Mouse (Mus musculus) adrenal gland, adult (tissue): Measurements from ENCODE around the gene Slc5a3.

Experiments used
- DNase-seq, 2 experiments: peaks; one replicate each; pipeline ENCODE4 v3.0.0; 2022 to 2023; ENCODE audit warnings: low spot score in 1 of 2; ENCODE audit not compliant: inconsistent age in 2 of 2

Gene Slc5a3

GRCm38 (mm10) chr16:92057852-92058643 is at the start of gene Slc5a3, which contains the start of the genes Mrps6 and Gm49711:
TSS of gene Slc5a3 (plus strand) at chr16:92058322.
TSS of gene Mrps6 (plus strand) at chr16:92058270.
TSS of gene Gm49711 (plus strand) at chr16:92058316.
- DNase-seq, result peak; percentile 90 to 99

GRCm38 (mm10) chr16:92009586-92009985 is 48.5 kb upstream of the Slc5a3 start:
- DNase-seq, result no peak

DNA sequence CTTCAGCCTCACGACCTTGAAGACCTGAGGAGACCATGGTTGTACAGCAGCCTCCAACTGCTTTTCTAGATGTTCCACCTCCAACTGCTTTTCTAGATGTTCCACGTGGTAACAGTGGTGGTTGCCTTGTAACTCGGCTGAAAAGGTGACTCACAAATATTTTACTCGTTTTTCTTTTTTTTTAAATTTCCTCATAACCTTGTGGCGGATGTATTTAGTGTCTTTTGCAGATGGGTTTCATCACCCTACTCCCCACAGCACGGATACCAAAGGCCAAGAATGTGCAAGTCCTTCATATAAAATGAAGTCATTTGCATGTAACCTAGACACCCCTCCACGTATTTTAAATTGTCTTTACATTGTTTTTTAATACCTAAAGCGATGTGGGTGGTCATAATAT is 41.3 kb upstream of the Slc5a3 start:
- peak in 1 of 2 experiments; percentile 43 for DNase-seq

DNA sequence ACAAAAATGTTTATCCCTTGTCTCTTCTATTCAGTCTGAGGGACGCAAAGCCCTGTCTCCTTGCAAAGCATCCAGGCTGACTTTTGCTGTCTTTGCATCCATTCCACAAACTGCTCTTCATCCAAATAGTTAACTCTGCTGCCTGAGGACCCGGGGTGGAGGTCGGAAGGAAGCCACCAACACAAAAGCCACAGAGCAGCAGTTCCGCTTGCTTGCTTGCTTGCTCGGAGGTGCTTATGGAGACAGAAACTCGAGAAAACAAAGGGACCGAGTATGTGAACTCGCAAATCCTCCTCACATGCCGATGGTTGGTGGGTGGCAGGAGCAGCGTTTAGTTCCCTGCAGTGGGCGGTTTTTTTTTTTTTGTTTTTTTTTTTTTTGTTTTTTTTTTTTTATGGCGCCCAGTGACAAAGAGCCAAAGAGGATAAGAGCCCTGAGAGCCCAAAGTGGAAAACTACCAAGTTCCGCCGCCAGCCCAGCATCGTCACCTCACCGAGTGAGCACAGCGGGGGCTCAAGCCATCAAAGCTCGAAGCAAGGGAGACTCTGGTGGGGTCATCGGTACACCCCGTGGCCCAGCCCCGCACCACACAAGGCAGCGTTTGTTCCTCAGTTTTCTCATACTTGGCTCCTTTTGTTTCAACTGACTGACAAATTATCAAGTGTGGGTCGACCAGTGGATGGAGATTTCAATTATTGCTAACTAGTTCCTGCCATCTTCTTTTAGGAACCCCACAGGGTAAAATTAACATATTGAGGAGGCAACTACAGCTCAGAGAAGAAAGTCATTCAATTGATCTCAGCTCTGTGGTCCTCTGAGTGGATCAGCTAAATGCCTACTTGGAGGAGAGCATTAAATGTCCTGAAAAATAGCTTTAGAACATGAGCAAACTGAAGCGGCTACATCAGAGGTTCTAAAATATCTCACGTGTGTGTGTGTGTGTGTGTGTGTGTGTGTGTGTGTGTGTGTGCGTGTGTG is 38.7 kb upstream of the Slc5a3 start:
- peak; percentile 57 to 81 for DNase-seq

DNA sequence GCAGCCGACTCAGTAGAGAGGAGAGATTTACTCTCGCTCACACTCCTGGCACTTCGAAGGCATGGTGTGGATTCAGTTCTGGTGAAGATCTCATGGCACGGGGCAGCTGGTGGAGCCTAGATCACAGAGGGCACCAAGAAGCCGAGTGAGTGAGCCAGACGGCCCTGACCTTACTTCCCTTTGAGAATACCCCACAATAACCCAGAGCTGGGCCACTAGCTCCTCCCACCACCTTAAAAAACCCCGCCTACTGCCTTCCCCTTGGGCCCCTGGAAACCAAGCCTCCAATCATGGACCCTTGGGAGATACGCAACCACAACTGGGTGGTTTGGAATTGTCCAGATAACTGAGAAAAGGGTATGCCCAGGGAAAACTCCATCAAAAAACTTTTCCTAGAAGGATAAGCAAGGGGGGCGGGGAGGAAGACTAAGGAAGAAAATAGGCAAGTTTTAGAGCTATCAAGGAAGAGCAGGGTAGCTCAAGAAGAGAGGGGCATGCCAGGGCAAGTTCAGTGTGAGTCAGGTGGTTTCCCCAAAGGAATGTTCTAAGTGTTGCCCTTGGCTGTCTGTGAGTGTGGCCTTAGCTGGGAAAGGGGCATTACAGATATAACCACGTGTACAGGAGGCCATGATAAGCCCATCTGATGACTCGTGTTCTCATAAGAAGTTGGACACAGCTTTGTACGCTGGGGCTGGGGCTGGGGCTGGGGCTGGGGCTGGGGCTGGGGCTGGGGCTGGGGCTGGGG is 36.3 kb upstream of the Slc5a3 start:
- DNase-seq, result peak in 1 of 2 experiments; percentile 26

- DNase-seq, result no peak
These were observed 35.4 kb upstream of the Slc5a3 start for GRCm38 (mm10) chr16:92022494-92023283.

DNA sequence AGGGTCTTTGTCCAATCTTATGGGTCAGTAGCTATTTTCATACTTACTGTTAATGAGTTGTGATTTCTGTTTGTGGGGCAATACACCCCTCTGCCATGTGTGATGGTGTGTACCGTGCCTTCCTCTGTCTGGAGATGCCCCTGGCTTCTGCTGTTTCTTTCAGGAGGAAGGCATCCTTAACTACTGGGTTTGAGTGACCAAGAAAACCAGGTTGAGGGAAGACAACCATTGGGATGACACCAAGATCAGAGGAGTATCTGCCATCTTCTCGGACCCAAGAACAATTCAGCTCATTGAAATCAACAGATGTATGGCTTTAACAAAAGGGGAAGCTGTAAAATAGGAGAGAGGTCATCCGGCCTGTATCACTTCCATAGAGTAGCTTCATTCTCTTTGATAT is 24.8 kb upstream of the Slc5a3 start:
- no peak for DNase-seq

GRCm38 (mm10) chr16:92034676-92035075 is 23.4 kb upstream of the Slc5a3 start:
- DNase-seq, result no peak

- DNase-seq, result no peak
These were observed 21.4 kb upstream of the Slc5a3 start for GRCm38 (mm10) chr16:92036701-92037100.

DNA sequence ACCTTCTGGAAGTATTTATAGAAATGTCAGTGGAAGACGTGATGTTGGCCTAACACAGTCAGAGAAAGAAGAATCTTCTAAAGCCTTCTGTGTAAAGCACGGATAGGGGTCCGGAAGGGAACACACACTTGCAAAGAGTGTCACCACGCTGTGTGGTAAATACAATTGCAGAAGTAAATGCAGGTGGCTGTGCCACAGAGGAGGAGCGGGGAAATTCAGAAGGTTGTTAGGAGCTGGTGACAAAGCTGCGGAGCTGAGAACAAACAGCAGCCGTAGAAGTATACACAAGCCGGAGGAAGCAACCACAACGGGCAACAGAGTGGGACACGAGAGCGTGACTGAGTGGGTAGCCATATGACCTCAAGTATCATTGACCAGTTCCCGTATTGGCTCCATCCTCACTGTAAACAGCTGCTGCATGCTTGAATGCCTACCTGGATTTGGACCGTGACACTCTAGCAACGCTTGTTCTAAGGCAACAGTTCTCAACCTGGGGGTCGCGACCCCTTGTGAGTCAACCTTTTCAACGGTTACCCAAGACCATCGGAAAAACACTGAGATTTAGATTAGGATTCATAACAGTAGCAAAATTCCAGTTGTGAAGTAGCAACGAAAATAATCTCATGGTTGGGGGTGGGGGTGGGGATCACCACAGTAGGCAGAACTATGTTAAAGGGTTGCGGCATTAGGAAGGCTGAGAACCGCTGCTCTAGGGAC is 20.1 kb upstream of the Slc5a3 start:
- no peak for DNase-seq

DNA sequence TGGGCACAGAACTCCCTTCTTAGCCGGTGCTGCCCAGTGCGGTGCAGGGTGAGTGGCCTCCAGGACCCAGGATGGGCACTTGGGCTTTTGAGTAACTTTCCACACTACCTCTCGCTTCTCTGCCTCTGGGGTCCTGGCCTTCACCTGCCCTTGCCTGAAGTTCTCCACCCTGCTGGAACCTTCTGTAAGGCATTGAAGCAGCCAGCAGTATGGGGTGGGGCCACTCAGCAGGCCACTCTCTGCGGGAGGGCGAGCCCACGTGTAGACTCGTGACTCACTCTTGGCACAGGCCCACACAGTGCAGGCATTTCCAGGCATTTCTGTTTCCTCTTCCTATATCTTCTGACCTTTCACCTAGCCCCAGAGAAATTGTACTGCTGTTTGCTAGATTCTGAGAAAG is 18.7 kb upstream of the Slc5a3 start:
- no peak for DNase-seq

DNA sequence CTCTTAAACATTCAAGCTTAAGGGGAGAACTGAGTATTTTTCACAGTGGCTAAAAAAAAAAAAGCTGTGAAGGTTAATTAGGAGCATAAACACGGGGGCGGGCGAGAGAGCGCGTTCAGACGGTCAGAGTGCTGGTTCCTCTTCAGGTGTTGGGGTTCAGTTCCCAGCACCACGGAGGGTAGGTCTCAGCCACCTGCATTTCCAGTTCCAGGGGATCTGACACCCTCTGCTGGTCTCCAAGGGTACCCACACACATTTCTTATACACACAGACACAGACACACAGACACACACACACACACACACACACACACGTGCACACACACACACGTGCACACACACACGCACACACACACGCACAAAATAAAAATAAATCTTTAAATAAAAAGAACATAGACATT is 18.2 kb upstream of the Slc5a3 start:
- DNase-seq, result no peak

DNA sequence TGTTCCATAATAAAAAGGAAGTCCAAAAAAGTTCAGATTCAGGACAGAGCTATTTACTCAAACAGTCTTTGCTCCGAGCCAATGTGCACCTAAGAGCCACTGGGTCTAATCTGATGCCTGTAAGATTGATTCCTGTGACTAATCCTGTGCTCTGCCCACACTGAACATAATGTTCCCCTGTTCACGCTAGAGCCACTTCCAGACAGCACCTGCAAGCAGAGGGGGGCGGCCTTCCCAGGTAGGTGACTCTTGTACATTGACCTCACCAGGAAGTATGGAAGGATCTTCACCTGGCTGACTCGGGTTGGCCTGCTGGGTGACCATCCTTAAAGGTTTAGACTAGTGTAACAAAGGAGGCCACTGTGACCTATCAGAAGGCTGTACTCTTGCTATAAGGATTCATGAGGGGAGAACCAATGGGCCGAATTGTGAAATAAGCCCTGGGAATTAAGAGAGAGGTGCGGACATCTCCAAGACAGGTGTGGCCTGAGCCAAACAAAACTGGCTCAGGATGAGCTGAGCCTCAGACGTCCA is 6.3 kb upstream of the Slc5a3 start:
- peak in 1 of 2 experiments; percentile 44 for DNase-seq

DNA sequence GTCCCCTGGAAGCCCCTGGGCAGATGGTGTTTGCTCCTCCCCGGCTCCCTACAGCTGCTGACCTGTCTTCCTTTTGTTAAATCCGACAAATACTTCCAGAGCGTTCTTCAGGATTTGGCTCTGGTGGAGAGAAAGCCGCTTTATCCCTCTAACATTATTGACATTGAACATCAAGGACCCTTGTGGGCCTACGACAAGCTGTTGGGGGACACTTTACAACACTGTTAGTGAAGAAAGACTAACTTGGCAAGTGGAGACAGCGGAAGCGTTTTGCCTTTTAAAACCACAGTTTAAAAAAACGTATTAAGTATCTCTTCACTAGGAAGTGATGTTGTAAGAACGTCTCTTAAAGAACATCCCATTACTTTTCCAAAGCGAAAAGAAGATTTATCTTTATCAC is 5.6 kb upstream of the Slc5a3 start:
- no peak for DNase-seq

GRCm38 (mm10) chr16:92056711-92057110 is 1.4 kb upstream of the Slc5a3 start:
- DNase-seq, result no peak

GRCm38 (mm10) chr16:92057456-92057851 is 668 bp upstream of the Slc5a3 start:
- DNase-seq, result no peak

DNA sequence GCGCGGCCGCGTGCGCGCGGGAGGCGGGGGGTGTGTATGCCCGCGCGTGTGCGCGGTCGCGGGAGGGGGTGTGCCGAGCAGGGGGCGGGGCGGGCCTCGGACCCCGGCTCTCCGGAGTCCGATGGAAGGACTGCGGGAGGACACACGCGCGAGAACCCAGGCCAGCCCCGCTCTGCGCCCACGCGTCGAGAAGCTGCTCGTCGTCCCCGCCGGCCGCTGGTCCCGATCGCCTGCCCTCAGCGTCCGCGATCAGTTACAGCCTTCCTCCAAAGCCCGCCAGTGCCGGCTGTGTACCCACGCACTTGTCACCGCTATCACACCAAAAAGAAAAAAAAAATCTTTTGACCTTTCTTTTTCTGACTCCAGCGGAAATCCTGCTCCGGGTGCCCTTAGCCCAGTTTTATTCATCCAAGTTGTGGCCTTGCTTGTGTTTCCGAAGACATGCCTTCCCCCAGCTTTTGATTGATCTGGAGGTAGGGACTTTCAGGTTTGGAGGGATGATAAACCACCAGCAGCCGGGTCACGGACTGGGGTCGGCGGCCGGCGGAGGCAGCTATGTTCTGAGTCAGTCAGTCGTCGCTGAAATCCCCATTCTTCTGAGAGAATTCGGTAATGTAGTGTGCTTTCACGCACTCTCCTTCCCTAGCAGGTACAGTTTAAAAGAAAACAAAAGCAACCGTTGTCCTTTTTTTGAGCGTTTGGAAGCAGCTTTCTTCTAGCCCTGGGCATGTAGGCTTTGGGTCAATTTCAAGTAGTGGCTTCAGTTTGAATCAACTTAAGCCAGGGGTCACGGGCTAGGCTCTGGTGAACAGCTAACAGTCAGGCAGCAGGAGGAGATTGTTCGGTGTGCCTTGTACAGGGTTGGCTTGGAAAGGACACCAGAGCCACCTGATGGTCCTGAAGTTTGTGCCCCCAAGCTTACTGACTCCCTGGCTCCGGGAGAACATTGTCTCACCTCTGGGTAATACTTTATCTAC is 810 bp downstream of the Slc5a3 start:
- peak; percentile 56 to 87 for DNase-seq

DNA sequence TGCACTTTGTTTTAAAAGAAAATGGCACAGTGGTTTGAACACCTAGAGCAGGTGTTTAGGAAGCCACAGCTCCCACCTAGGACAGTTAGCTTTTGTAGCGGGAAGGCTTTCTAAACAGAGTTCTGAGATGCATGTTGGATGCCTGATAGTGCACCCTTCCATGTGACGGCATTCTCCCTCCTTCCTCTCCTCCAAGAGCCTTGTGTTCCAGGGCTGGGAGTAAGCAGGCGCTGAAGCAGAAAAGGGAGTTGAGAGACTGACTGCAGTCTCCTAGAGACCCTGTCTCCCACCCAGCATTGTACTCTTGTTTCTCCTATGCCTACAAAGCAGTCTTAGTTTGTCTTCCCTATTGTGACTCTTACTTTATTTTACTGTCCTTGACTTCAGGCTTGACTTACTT is 2.1 kb downstream of the Slc5a3 start:
- no peak for DNase-seq
